Mouse (Mus musculus) effector memory CD4-positive, alpha-beta T cell, adult 7 months (primary cell): ENCODE results near the gene Tekt1. TPM values are rescaled to one million over a fixed set of nuclear protein-coding genes. Genes with fewer than 3 reads are reported as not detected.

Source experiments
- polyA plus RNA-seq: library from polyadenylated mRNA; unstranded; fragments of 100-300 nt; shearing (Covaris generic); gene quantifications from one replicate; pipeline ENCODE4 v1.2.1, GENCODE M21; 2017

Gene Tekt1
- not detected for polyA plus RNA-seq

DNA sequence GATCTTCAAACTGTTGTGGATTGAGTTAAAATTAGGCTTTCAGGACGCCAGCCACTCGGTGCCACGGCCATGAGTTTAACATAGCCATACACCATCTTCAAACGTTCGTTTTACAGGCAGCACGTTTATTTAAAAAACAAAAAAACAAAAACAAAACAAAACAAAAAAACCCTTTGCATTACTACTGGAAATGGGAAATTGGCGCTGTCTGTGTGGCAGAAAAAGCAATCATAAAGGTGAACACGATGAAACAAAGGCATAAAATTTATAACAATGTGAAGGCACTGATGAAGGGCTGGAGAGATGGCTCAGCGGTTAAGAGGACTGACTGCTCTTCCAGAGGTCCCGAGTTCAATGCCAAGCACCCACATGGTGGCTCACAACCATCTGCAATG is at the start of gene Tekt1:
Gene Tekt1, minus strand, starts transcription at position 96 of the 395 bp plus-strand sequence.

DNA sequence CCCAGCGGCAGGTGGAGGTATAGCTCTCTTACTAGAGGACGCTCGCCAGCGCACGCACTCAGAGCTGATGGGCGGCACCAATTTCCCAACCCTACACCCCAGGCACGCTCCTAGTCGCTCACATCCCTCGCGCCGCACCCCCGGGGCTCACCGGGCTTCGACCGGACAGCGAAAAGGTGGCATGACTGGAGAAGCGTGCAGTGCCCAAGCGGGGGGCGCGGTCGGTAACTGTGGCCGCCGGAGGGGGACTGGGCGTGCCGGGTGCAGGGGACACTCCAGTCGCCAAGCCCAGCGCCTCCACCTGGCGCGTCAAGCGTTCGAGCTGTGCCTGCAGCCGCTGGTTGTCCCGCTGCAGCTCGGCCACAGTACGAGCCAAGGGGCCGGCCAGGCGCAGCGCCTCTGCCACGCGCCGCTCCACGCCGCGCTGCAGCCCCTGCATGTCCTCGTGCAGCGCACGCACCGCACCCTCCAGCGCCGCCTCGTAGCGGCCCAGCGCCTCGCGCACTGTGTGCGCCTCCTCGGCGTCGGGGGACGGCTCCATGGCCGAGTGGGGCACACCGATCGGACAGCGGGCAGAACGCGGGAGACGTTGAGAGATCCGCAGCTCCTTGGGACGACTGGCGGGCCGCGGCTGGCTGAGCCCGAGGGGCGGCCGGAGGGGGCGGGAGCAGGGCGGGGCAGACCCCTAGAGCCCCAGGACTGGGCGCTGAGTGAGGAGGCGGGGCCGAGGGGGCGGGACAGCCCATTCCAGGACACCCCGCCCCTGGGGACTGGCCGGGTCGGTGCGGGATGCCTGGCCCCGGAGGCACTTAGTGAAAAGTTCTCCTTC is 49.1 kb upstream of the Tekt1 start, which contains the start of gene Smtnl2:
Gene Smtnl2, minus strand, starts transcription at position 621 of the 829 bp plus-strand sequence.

DNA sequence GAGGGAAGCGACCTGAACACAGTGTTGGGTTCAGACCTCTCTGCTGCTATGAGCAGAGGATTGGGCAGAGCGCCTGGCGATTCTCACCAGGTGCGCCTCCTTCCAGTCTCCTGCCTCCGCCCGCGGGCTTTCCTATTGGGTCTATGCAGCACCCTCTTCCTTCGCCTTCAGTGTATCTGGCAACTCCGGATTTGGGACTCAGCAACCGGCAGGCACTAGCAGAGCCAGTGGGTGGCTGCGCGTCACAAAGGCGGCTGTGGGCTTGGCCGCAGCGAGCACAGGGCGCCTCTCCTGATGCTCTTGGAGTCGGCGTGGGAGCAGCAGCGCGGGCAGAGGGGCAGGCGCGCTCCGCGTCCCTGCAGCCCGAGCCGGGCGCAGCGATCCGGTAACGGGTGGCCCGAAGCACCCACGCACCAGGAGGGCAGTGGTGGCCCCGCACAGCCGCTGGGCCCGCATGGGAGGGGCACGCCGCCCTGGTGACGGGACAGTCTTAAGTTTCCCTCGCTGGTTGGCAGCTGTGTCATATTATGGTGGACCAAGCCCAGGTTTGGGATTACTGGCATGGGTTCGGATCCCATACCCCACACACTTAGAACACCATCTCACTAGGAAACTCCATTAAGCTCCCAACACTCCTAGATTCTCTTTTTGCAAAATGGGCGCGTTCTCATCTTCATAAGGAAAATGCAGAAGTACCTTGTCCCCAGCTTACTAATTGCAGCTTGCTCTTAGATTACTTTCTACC is 47.9 kb downstream of the Tekt1 start, which contains the start of gene Fbxo39:
Gene Fbxo39, plus strand, starts transcription at position 294 of the 745 bp plus-strand sequence.

DNA sequence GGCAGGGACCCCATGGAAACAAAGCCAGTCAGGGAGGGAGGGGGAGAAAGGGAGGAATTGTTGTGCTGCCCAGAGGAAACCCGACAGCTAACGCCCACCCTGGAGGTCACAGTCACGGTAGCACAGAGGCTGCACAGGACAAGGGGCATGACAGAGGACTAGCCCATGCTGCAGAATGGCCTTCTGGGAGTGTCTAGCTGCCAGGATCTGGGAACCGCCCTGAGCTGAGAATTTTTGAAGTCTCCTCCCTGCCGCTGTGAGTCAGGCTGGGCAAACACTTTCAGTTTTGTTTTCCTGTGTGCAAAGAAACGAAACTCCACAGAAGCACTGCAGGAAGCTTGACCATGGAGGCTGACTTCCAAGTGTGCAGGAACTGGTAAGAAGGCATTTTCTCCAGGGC is 60.9 kb downstream of the Tekt1 start, which contains the start of gene Xaf1:
Gene Xaf1, plus strand, starts transcription at position 296 of the 400 bp plus-strand sequence.

Other genes starting within 250 kb of the Tekt1 start
- gene Pitpnm3, start 226.7 kb downstream of the Tekt1 start, polyA plus RNA-seq, result 0.54 TPM
- 0.17 TPM for gene Gm43951, start 155.6 kb downstream of the Tekt1 start, polyA plus RNA-seq
- gene 4933427D14Rik, start 155.0 kb downstream of the Tekt1 start, polyA plus RNA-seq, result 14.3 TPM
- 69.0 TPM for gene Txndc17, start 154.9 kb downstream of the Tekt1 start, polyA plus RNA-seq
- gene Med31, start 146.8 kb downstream of the Tekt1 start, polyA plus RNA-seq, result 22.9 TPM
- gene Slc13a5, start 95.2 kb downstream of the Tekt1 start, polyA plus RNA-seq, result not detected
- gene Xaf1, start 60.8 kb downstream of the Tekt1 start, polyA plus RNA-seq, result 39.9 TPM
- gene Fbxo39, start 48.0 kb downstream of the Tekt1 start, polyA plus RNA-seq, result not detected
- not detected for gene Smtnl2, start 49.3 kb upstream of the Tekt1 start, polyA plus RNA-seq
- gene Ggt6, start 73.1 kb upstream of the Tekt1 start, polyA plus RNA-seq, result not detected
- gene Mybbp1a, start 78.9 kb upstream of the Tekt1 start, polyA plus RNA-seq, result 98.6 TPM
- gene Spns2, start 127.5 kb upstream of the Tekt1 start, polyA plus RNA-seq, result 0.17 TPM
- not detected for gene Spns3, start 188.1 kb upstream of the Tekt1 start, polyA plus RNA-seq
- gene Ube2g1, start 244.8 kb upstream of the Tekt1 start, polyA plus RNA-seq, result 67.8 TPM